Mouse (Mus musculus): Measurements from ENCODE around the gene Prx. TPM values are rescaled to one million over a fixed set of nuclear protein-coding genes. Genes with fewer than 3 reads are reported as not detected.
A peak's percentile ranks its signal among the peaks of the same experiment; 100 is the strongest.

Gene Prx
- total RNA-seq, 2 experiments from 2014 or later = 0.32 to 0.38 TPM

DNA sequence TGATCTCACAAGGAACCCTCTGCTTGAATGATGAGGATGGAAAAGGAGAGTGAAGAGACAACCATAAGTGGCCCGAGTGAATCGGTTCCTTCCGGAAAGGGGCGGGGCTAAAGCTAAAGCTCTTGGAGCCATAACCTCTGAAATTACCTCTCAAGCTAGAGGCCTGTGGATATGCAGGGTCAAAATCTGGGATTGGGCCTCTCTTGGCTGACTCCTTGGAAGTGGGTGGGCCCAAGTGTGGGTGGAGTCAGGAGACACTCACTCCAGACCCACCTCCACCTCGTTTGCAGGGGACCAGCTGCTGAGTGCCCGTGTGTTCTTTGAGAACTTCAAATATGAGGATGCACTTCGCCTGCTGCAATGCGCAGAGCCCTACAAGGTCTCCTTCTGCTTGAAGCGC, 15.8 kb downstream of the Prx start:
- DNase-seq (ENCODE audit: extremely low spot score in 1 of 2, low spot score in 1 of 2) = no peak

DNA sequence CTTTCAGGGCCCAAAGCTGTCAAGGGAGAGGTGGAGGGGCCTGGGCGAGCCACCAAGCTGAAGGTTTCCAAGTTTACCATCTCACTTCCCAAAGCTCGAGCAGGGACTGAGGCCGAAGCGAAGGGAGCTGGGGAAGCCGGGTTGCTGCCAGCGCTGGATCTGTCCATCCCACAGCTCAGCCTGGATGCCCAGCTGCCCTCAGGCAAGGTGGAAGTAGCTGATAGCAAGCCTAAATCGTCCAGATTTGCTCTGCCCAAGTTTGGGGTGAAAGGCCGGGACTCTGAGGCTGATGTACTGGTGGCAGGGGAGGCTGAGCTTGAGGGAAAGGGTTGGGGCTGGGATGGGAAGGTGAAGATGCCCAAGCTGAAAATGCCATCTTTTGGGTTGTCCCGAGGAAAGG, 19.2 kb downstream of the Prx start:
- DNase-seq (ENCODE audit: extremely low spot score in 1 of 2, low spot score in 1 of 2) = no peak

DNA sequence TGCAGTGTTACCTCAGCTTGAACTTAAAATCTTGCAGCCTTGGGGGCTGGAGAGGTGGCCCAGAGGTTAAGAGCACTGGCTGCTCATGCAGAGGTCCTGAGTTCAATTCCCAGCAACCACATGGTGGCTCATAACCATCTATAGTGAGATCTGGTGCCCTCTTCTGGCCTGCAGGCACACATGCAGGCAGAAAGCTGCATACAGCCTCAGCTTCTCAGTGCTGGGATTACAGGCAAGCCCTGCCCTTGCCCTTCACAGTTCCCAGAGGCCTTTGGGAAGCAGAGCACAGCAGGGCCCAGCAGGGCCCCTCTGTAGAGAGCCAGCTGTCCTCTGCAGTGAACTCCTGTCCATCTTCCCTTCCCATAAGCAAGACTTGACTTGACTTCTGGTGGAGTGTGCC, 21.0 kb downstream of the Prx start:
- no peak for DNase-seq (ENCODE audit: extremely low spot score in 1 of 2, low spot score in 1 of 2)

DNA sequence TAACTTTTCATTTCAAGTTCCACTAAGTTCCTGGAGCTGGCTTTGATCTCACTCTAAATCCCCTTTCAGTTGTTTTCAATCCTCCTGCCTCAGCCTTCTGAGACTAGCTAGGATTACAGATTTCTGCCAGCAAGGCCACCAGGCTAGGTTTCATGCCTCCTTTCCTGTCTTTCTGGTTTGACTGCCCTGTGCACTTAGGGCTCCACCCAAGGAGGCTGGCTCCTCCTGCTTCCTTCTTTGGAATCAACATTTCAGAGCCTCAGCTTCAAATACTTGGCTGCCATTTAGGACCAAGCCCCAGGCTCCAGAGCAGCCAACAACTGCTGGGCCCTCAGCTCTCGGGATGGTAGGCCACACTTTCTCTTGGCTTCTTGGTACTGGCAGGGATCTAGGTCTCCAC, 21.5 kb downstream of the Prx start:
- no peak for DNase-seq (ENCODE audit: extremely low spot score in 1 of 2, low spot score in 1 of 2)

DNA sequence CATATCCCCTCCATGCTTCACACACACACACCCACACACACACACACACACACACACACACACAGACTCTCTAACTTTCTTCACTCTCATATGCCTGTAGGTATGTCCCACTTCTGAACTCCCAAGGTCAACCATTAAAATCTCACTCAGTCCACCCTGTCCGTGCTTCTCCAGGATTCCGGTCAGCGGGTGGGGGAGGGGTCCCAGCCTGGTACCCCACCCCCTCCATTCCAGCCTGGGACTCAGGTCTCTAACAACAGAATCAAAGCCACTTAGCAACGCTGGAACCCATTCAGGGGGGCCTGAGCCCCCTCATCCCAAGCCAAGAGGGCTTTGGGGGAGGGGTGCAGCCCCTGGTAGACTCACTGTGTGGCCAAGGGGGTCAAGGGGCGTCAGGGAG, 23.8 kb downstream of the Prx start, which contains the start of gene Hipk4:
Gene Hipk4, plus strand, starts transcription at position 301 of the 400 bp plus-strand sequence.
- DNase-seq (ENCODE audit: extremely low spot score in 1 of 2, low spot score in 1 of 2) = no peak

DNA sequence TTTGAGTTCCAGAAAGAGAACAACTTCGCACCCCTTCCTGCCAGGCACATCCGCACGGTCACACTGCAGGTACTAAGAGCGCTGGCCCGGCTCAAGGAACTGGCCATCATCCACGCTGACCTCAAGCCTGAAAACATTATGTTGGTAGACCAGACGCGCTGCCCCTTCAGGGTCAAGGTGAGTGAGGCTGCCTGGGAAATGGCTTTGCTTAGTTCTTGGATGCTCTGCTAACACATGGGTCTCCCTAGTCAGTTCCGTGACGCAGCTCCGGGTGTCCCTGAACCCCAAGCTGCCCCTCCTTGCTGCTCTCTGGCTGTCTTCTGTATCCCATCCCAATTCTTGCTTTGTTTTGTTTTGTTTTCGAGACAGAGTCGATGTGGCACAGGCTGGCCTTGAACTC, 24.7 kb downstream of the Prx start:
- no peak for DNase-seq (ENCODE audit: extremely low spot score in 1 of 2, low spot score in 1 of 2)

DNA sequence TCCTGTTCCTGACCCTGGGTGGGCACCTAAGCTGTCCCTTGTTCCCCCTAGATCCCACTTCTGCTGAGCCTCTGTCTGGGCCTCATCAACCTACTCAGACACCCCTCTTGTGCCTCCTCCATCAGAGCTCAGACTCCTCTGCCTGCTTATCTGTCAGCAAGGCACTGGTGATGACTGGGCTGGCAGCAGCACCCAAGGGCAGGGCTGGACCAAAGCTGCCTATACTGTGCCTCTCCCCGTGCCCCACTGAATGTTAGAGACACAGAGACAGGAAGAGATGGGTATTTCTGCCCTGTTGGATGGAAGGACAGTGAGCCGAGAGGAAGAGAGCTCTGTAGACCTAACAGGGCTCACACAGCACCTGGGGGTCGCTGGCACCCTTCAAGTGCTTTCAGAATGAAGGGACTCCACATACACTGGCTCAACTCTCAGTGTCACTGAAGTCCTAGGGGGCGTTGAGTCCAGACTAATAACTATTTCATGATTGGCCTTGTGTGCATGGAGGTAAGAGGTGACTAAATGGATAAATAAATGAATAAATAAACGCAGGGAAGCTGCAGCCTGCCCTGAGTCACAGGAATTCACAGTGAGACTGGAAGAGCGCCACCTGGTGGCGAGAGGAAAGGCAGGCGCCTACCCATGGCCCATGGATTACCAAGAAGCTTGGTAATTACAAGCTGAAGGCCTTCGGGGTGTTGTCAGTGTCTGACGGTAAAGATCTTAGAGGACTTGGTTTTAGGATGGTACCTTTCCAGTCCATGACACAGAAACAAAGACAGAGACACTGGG, 27.1 kb downstream of the Prx start:
- peak; percentile 80 to 83 for DNase-seq (ENCODE audit: extremely low spot score in 1 of 2, low spot score in 1 of 2)

DNA sequence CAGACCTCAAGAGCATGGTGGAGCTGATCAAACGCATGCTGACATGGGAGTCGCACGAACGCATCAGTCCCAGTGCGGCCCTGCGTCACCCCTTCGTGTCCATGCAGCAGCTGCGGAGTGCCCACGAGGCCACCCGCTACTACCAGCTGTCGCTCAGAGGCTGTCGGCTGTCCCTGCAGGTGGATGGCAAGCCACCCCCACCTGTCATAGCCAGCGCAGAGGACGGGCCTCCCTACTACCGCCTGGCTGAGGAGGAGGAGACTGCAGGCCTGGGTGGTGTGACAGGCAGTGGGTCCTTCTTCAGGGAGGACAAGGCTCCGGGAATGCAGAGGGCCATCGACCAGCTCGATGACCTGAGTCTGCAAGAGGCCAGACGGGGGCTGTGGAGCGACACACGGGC, 29.9 kb downstream of the Prx start:
- no peak for DNase-seq (ENCODE audit: extremely low spot score in 1 of 2, low spot score in 1 of 2)

DNA sequence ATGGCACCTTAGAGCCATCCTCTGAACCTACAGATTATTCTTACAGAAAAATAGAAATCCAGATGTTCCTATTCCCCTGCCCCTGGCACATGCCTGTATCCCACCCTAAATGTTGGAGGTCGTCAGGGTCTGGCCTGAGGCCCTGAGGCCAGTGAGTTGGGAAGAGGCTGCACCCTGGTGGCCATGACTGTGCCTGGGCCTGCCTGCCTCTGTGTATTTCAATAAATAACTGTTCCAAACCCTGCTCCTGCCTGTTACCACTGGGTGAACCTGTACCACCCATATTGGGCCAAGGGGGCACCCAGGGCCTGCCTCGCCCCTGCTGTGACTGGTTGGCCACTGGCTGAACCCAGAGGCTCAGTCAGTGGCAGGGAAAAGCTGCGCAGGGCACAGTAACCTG, 31.8 kb downstream of the Prx start:
- DNase-seq (ENCODE audit: extremely low spot score in 1 of 2, low spot score in 1 of 2) = no peak

DNA sequence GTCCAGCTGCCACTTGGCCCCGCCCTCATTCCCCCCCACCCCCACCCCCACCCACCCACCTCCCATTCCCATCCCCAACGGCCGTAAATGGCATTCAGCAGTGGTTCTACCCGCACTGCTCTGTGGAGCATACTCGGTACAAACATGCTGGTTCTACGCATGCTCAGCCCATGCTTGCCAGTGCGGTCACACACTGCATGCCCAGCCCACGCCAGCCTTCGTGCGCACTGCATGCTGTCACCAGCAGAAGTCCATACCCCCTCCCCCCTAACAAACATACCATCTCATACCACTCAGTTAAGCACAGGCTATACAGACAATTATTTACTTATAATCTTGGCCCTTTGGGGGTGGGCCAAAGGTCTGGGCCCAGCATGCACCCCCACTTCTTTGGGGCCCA, 32.6 kb downstream of the Prx start:
- no peak for DNase-seq (ENCODE audit: extremely low spot score in 1 of 2, low spot score in 1 of 2)

DNA sequence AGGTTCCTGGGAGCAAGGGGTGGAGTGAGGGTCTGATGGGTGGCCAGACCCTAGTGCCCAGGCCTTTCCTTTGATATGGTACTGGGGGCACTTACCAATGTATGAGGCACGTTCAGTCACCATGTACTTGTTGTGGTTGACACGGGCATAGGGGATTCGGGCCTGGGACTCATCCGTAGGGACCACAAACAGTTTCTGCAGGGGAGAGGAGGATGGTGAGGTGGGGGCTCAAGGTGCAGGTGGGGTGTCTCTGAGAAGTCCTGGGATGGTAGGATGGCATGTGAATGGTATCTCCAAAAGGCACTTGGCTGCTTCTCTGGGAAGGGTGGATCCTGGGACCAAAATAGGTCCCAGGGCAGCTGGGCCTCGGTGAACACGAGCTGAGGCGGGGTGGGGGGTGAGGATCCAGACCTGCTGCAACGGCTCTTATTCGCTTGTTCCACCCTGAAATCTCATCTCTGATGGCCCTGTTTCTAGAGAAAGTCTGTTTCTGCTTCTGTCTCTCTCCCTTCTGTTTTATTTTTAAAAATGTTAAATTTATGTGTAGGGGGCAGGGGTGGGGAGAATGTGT, 33.4 kb downstream of the Prx start:
- no peak for DNase-seq (ENCODE audit: extremely low spot score in 1 of 2, low spot score in 1 of 2)

DNA sequence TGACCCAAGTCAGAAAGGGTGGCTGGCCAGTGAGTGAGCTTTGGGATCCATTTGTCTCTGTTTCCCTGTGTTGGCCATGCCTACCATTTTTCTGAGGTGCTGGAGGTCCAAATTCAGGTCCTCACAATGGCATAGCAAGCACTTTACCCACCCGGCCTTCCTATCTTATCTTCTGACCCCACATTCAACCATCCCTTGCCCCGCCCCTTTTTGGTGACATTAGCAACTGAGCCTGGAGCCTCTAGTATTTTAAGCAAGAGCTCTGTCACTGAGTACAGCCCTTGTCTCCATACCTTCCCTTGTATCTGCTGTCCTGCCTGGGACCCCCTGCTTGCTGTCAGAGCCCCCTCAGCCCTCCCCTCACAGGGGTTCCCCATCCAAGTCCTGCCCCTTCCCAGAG, 36.3 kb downstream of the Prx start:
- DNase-seq (ENCODE audit: extremely low spot score in 1 of 2, low spot score in 1 of 2) = no peak

DNA sequence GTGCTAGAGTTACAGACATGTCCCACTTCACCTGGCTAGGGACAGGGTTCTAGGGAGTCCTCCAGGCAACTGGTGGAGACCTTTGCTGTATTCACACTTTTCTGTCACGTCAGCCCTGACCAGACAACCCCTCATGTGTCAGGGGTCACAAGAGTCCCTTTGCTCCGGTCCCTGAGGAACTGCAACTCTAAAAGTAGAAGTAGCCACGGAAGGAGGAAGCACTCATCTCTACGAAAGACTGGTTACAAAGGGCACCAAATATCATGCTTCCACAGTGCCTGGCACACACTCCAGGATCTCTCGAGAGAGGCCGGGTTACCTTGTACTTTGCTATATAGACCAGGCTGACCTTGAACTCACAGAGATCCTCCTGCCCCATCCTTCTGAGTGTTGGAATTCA, 37.5 kb downstream of the Prx start:
- no peak for DNase-seq (ENCODE audit: extremely low spot score in 1 of 2, low spot score in 1 of 2)

DNA sequence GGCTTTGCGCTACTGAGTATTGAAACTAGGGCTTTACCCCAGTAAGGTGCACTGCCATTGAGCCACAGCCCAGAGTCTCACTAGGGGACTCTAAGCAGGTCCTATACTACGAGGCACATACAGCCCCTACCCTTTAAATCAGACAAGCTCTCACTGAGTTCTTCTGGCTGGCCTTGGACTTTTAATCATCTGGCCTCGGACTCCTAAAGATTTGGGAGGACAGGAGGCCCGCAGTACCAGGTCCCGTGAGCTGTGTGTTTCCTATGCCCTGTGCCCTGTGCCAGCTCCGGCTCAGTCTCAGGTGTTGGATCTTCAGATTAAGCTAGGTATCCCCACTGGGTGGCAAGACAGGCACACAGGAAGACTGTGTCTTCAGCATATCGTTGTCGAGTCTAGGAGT, 38.9 kb downstream of the Prx start:
- peak in 1 of 2 experiments; percentile 5 for DNase-seq (ENCODE audit: extremely low spot score in 1 of 2, low spot score in 1 of 2)

DNA sequence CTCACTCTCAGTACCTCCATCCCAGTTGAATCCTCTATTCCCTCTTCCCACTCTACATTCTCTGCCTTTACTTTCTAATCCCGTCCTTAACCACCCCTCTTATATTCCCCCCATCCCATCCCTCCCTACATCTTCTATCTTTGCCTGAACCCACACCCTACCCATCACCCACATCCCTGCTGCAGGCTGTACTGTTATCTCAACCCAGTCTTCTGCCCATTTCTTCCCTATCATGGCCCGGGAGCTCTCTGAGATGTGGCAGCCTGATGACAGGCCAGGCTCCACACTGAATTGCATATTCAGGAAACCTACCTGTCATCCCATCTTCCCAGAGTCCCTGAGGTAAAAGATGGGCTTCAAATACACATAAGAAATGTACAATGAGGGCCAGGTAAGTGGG, 39.7 kb downstream of the Prx start:
- DNase-seq (ENCODE audit: extremely low spot score in 1 of 2, low spot score in 1 of 2) = no peak

DNA sequence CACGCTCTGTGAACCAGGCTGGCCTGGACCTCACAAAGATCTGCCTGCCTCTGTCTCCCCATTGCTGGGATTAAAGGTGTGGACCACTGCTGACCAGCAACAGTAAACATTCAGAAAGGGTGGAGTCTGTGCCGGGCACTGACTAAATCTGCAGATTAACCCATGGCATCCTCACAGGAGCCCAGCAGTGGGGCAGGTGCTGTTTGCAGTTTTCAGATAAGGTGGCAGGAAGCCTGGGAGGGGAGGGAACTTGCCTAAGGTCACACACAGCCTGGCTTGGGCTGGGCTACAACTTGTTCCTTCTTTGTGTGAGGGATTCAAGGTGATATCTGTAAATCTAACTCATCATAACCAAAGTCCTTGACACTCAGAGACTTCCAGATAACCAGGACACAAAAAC, 41.4 kb downstream of the Prx start:
- no peak for DNase-seq (ENCODE audit: extremely low spot score in 1 of 2, low spot score in 1 of 2)

DNA sequence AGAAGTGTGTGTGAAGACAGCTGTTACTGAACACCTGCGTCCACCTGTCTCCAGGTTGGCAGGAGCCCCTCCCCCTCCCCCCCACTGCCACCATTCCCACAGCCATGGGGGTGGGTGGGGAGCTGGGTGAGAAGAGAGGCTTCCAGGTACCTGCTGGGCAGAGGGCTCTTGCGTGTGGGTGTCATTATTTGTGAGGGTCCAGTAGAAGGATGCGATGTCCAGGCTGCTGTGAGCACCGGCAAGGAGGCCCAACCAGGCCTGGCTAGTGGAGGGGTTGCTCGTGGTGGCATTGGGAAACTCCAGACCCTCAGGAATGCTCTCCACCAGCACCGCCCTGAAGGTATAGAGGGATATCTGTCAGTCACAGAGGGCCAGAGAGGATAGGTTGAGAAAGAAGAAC, 41.8 kb downstream of the Prx start:
- DNase-seq (ENCODE audit: extremely low spot score in 1 of 2, low spot score in 1 of 2) = no peak

DNA sequence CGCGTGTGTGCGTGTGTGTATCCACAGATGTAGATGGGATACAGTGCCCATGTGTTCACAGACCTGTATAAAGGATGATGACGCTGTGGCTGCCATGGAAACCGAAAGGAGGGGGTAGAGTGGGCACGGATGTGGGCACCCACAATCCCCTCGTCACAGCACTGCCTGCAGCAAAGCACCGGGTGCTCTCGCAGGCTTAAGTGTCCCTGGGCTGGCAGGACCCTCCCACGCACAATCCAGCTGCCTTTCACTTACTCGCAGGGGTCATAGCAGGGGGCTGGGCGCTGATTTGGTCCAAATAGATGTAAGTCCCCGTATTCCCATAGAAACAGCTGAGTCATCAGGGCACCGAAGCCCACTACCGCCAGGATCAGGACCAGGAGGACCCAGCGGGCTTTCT, 42.3 kb downstream of the Prx start:
- peak; percentile 69 to 74 for DNase-seq (ENCODE audit: extremely low spot score in 1 of 2, low spot score in 1 of 2)

DNA sequence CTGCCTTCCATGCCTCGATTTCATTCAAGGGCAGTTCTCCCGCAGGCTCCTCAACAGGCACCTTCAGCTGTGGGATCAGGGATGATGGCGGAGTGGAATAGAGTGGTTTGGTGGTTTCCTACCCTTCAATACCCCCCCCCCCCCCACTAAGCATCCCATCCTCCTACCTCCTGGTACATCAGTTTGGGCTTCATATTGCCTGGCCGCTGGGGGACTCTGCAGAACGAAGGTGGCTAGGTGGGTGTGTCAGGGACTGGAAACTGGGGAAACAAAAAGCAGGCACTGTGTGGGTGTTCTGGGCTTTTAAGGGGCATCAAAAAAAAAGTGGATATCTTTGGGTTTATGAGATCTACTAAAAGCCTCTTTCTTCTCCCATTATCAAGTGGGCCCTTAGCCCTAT, 42.8 kb downstream of the Prx start:
- no peak for DNase-seq (ENCODE audit: extremely low spot score in 1 of 2, low spot score in 1 of 2)

DNA sequence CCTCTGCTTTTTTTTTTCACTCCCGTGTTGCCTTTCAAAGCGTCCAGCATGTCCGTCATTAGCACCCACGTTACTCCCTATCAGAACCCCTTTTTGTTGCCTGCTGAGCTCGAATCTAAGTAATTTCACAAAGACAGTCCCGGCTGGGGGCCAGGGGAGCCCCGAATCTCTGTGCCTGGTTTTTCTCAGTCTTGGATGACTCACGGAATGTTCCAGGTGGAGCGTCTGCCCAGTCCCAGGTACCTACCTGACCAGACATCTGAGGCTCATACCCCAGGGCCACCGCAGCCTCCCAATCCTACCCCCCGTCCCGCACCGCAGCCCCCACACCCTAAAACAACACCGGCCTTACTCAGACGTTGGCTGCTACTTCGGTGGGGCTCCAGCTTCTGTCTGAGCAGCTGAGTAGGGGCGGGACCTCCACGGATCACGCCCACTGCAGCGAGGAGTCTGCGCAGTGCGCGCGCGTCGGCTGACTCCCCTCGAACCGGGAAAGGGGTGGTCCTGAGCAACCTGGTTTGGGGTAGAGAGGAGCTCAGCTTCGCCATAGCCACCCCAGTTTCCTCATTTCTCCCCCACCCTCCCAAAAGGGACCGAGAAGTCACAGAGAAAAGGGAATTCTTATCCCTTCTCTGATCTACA, 43.4 kb downstream of the Prx start:
- DNase-seq (ENCODE audit: extremely low spot score in 1 of 2, low spot score in 1 of 2) = peak; percentile 80 to 81

DNA sequence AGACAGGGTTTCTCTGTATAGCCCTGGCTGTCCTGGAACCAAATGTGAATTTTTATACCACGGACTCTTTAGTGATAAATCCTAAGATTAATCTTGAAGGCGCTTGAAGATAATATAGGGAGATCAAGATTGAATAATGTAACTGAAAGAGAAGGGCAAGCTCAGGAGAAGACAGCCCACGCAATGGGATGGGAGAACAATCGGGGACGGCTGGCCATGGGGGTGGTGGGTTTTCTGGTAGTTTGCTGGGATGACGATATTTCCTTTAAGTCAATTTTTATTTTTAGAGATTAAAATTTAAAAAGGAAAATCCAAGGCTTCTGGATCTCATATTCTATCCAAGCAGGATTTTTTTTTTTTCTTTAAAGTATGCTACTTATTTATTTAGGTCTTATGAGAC, 43.9 kb downstream of the Prx start:
- no peak for DNase-seq (ENCODE audit: extremely low spot score in 1 of 2, low spot score in 1 of 2)

DNA sequence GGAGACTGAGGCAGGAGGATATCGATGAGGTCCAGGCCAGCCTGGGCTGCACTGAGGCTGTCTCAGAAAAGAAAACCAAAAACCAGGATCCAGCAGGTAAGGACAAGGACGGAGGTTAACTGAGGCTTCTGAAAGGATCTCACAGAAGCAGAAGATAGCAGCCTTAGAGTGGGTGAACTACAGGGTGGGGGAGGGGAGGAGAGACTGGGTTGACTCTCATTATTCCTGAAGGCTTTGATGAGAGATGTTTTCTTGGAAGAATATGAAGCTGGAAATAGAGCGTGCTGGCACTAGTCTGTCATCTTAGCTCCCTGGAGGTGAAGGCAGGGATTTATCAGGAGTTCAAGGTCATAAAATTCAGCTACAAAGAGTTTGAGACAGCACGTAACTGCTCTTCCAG, 44.7 kb downstream of the Prx start:
- no peak for DNase-seq (ENCODE audit: extremely low spot score in 1 of 2, low spot score in 1 of 2)
